Mouse (Mus musculus) megakaryocyte progenitor cell, adult 5-6 weeks (primary cell): ENCODE results near the gene Ccdc88b. TPM values are rescaled to one million over a fixed set of nuclear protein-coding genes. Genes with fewer than 3 reads are reported as not detected.

Source experiments
- ATAC-seq: replicated peaks from 2 replicates; pipeline ENCODE4 v1.8.0; 2016; ENCODE audit warnings: mild to moderate bottlenecking, moderate TSS enrichment, inconsistent platforms; ENCODE audit not compliant: poor library complexity
- total RNA-seq, 2 experiments: library from RNA; stranded (forward) in 1 of 2; stranded (reverse) in 1 of 2; fragments of 157-497, 149-512 nt in 1 of 2; fragments of 200-1000 nt in 1 of 2; gene quantifications; 2 replicates each; pipeline versions ENCODE4 v1.2.3 to v1.2.4; 2015 to 2017

Gene Ccdc88b
- total RNA-seq, 2 experiments from 2014 or later = 6.9 to 48.6 TPM

DNA sequence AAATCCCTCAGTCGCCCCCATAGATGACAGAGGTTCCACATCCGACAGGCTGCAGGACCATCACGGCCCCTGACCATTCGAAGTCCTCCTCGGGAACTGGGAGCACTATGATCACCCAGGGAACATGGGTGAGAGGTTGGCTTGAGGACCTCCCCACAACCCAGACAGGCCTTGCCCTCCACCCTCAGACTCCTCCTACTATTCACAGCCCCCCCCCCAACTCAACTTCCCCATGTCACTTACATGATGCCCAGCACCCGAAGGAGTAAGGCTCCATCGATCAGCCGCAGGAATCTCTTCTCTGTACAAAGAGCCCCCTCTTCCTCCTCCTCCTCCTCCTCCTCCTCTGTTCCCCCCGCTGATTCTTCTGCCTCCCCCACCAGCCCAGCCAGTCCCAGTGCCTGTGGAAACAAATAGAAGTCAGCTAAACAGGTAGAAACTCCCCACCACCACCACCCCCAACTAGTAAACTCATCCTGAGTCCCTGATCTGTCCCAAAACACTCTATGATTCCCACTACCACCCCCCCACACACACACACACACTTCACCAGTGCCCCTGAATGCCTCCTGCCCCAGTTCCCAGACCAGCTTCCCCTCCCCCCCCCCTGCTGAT, 513 bp downstream of the Ccdc88b start:
- ATAC-seq = peak; percentile 20; the same call in 1 of the 2 replicates

DNA sequence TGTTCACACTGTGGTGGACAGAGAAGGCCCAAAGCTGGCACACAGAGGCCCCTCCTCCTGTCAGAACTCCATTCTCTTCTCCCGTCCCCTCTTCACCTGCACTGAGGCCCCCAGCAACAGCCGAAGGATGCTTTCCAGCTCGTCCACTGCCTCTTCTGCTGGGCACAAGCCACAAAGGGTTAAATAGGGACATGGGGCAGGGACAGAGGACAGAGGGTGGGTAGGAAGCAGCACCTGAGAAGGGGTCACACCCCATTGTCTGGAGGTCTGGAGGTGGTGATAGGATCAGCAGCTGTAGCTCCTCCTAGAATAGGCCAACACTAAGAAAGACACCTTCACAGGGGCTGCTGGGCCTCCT, 1.0 kb downstream of the Ccdc88b start:
- no peak for ATAC-seq

- ATAC-seq = peak; percentile 70
Observed at GRCm38 (mm10) chr19:6856281-6857002, 1.6 kb downstream of the Ccdc88b start.

GRCm38 (mm10) chr19:6855225-6856031, 2.6 kb downstream of the Ccdc88b start:
- ATAC-seq = no peak

- no peak for ATAC-seq
Observed at GRCm38 (mm10) chr19:6854658-6855057, 3.4 kb downstream of the Ccdc88b start.

DNA sequence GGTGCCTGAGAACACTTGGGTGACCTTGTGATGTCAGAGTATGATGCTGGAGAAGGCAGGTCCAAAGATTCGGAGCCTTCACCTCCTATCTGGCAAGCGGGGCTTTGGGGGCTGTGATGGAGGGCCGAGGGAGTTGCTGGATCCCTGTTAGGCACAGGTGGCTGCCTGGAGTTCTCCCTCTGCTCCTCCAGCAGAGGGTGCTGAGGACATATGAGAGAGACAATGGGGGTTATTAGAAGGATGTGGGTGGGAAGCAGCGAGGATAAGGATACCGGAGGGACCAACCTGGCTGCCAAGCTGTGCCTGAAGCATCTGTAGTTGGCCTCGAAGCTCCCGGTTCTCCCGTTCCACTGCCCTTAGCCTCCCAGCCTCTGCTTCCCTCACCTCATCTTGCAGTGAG, 4.1 kb downstream of the Ccdc88b start:
- ATAC-seq = no peak

- no peak for ATAC-seq
Observed at GRCm38 (mm10) chr19:6852393-6853305, 5.4 kb downstream of the Ccdc88b start.

DNA sequence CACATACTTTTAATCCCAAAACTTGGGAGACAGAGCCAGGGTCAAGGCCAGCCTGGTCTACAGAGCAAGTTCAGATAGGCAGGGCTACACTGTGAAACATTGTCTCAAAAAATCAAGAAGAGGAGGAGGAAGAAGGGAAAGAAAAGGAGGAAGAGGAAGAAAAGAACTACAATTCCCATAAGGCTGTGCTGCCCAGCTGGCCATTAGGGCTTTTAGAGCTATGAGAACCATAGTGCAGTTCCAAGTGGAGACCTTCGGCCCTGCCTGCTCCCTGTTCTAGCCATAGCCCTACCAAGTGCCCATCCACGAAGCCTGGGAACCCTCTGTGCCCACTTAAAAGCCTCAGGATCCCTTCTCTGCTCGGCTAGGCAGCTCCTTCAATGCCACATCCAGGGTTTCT, 6.5 kb downstream of the Ccdc88b start:
- no peak for ATAC-seq

- ATAC-seq = no peak
Observed at GRCm38 (mm10) chr19:6849506-6850068, 8.4 kb downstream of the Ccdc88b start.

- ATAC-seq = no peak
Observed at GRCm38 (mm10) chr19:6847841-6848517, 10.0 kb downstream of the Ccdc88b start.

GRCm38 (mm10) chr19:6846050-6846449, 12.0 kb downstream of the Ccdc88b start:
- ATAC-seq = no peak

DNA sequence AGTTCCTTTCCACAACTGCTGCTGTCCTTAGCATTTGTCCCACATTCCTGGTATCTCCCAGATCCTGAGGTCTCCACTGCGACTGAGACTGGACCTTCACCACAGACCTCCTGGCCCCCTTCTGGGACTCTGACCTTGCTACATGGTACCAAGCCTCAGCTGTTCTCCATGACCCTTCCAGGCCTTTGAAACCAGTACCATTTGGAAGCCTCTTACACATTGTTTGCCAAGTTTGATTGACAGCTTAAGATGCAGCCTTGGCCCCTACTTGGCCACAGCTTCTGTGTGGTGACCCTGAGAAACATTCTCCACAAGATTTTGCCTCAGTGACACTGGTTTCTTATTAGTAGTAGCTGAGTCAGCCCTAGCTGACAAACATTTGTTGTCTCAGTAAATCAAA, 15.7 kb downstream of the Ccdc88b start:
- ATAC-seq = no peak

DNA sequence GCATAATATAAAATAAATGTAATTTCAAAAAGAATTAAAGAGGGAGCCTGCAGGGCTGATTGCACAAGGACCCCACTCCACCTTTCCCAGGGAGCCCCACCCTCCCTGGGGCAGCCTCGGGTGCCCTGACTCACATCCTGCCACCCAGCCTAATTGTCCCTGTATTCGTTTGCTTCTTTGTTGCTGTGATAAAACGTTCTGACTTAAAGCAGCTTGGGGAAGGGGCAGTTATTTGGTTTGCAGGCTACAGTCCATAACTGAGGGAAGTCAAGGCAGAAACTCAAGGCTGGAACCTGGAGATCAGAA, 16.8 kb downstream of the Ccdc88b start:
- ATAC-seq = 0 out of 2 replicates have a peak, but pooled peaks have one; percentile 8

DNA sequence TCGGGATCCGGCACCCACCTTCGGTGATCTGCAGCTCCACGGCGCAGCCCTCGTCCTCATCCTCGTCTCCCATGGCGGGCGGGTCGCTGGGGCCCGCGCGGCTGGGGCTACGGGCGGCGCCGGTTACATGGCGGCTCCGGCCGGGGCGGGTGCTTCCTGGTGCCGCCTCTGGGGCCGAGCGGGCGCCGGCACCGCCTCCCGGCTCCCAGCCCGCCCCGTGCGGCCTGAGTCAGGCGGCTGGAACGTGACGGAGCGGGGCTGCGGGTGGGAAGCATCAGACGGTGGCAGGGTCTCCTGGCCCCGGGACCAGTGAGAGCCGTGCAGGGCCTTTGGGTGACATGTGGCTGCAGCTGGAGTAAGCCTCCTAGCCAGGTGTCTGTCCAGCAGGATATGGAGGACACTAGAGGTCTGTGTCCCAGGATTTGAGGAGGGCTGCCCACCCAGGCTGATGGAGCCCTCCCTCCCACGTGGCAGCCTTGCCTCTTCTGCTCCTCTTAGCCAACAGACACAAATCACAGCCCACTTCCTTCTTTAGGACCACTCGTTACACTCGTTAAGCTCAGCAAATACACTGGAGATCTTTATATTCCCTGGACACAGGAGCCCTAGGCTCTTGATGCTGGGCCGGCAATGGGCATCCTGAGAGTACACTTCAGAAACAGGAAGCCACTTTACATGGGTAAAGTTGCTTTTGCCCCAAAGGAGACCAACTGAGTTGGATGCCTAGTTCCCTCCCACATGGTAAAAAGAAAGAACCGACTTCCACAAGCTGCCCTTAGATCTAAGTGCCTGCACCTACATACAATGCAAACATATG, 17.3 kb downstream of the Ccdc88b start, which contains the start of gene Rps6ka4:
Gene Rps6ka4, minus strand, starts transcription at position 162 of the 817 bp plus-strand sequence.
- ATAC-seq = peak; percentile 77

DNA sequence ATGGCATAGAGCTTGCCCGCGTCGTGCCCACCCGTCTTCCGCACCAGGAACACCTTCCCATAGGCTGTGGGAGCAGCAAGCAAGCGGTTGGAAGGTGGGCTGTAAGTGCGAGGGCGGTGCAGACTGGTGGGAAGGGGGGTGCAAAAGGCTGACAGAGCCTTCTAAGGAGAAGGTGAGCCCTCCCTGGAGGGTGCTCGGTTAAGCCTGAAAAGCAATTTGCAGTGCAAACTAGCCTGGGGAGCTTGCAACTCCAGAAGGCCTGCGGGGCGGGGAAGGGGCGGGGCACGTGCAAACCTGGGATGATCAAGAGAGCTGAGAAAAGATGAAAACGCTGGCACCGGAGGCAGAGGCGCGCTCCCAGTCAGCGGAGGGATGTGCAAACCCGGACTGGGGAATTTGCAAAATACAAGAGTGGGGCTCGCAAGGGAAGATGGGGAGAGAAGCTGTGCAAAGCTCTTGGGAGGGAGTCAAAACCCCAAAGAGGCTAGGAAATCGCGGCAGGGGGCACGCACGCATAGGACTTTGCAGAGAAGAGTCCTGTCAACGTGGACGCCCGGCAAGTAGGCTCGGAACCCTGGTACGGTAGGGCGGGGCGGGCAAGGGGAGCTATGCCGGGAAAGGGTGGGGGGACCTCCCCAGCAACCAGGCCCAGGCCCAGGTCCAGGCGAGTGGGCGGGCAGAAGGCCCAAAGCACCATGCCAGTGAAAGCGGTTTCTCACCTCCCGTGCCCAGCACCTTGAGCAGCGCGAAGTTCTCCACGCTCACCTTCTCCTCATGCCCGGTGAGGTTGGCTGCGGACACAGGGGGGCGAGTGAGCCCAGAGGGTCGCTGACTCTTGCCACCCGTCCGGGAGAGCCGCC, 18.2 kb downstream of the Ccdc88b start:
- ATAC-seq = peak; percentile 19; the same call in 1 of the 2 replicates

DNA sequence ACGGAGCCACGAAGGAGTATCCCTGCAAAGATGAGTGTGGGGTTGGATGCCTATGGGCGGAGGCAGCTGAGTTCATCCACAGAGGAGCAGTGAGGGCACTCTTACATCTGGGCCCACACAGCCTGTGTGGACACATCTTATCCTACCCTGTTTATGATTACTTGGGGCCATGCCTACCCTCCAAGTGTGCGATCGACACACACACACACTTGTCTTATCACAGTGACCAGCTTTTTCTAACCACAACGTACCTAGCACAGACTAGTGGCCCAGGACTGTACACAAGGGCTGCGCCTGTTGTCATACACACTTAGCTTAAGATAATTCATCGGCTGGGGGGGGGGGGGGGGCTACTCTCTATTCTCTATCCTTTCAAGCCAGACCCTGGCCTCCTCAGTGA, 25.6 kb downstream of the Ccdc88b start:
- peak; percentile 94 for ATAC-seq

DNA sequence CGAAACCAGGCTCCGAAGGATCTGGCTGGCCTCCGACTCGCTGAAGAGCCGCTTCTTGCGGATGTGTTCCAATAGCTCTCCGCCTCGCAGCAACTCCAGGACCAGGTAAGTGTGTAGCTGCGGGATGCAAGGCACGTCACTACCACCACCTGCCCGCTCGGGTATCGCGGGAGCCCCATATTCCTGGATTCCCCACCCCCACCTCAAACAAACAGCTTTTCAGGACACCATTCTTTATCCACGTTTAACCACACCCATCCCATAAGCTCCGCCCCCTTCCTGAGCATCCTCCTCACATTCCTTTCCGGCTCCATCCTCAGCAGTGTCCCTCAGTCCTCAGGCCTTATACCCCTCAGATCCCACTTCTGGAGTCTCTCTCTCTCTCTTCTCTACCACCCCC, 26.7 kb downstream of the Ccdc88b start:
- ATAC-seq = no peak
